Comparison of ENCODE assay signal across 8 mouse cellular contexts in genomic region chr2:178454664-178455516, GRCm38 (mm10). TPM values are rescaled to one million over a fixed set of nuclear protein-coding genes. Genes with fewer than 3 reads are reported as not detected.
DNase-seq lines count a peak whose midpoint lies in the region; ATAC-seq lines count a peak whose summit lies in the region.

No protein-coding gene starts in this region.

- H3K27me3 ChIP-seq in embryonic facial prominence, embryonic 15.5 days: 0 out of 2 replicates have a peak, but pooled peaks cover 3% of the 10 kb centered on the region

- no peaks in the 10 kb centered on the region for H3K9me3 ChIP-seq in embryonic facial prominence, embryonic 15.5 days (replicated peaks)

- DNase-seq in left cerebral cortex, postnatal 4 days: peak; percentile 22
- no peak for DNase-seq in left cerebral cortex, adult 18-20 months (ENCODE audit: low spot score in 2 of 2)
- DNase-seq in kidney, adult 9 months: peak; percentile 21
- DNase-seq in lung, postnatal 4 days: peak; percentile 34 to 39
- DNase-seq in natural killer cell, adult 2 months (ENCODE audit: low spot score in 2 of 2): no peak
- DNase-seq in frontal cortex, postnatal 10 days (ENCODE audit: low spot score in 2 of 2): no peak
- no peak for DNase-seq in thymus, postnatal 36 days

- H3K27ac ChIP-seq in embryonic facial prominence, embryonic 15.5 days (replicated peaks): peak overlapping the region; percentile 78

- H3K9ac ChIP-seq in embryonic facial prominence, embryonic 15.5 days: no peak overlapping the region

- 0 out of 2 replicates have a peak overlapping the region, but pooled peaks have one; percentile 29 for H3K4me2 ChIP-seq in embryonic facial prominence, embryonic 15.5 days (replicated peaks)

- peaks cover 10% of the 10 kb centered on the region for H3K4me1 ChIP-seq in embryonic facial prominence, embryonic 15.5 days

- ATAC-seq in embryonic facial prominence, embryonic 15.5 days (ENCODE audit: insufficient number of reproducible peaks, low FRiP score, low TSS enrichment, low read depth): peak; percentile 82

- intact Hi-C loops in left cerebral cortex, postnatal 4 days (cut with DNase I): no loop called here

- H3K36me3 ChIP-seq in embryonic facial prominence, embryonic 15.5 days: no peaks in the 10 kb centered on the region

- no peak overlapping the region for H3K4me3 ChIP-seq in embryonic facial prominence, embryonic 15.5 days (replicated peaks)

- 14% methylated on average over 17 of the region's 17 CpGs for WGBS in embryonic facial prominence, embryonic 15.5 days

RNA-seq across cellular contexts. Expression of gene Cdh26, which starts 24.6 kb away (rescaled TPM):
- total RNA-seq in left cerebral cortex, postnatal 4 days (2021): under 1 TPM; 0.12 TPM
- total RNA-seq in left cerebral cortex, adult 18-20 months (2021): not detected
- 3.0 and 5.2 TPM in 2 replicates for polyA plus RNA-seq in embryonic facial prominence, embryonic 15.5 days (2015; fragmentation: Nextera tagmentation; extraction: Ambion mirVana)

RNA-seq across cellular contexts. Expression of gene Fam217b, which starts 40.6 kb away (rescaled TPM):
- 10 to 100 TPM; 24.9 to 26.4 TPM for total RNA-seq in left cerebral cortex, postnatal 4 days (2021)
- total RNA-seq in left cerebral cortex, adult 18-20 months (2021): 10 to 100 TPM; 62.9 to 66.0 TPM
- 3.0 and 3.8 TPM in 2 replicates for polyA plus RNA-seq in embryonic facial prominence, embryonic 15.5 days (2015; fragmentation: Nextera tagmentation; extraction: Ambion mirVana)

RNA-seq across cellular contexts. Expression of gene Ppp1r3d, which starts 40.6 kb away (rescaled TPM):
- 1 to 10 TPM; 7.3 to 7.5 TPM for total RNA-seq in left cerebral cortex, postnatal 4 days (2021)
- total RNA-seq in left cerebral cortex, adult 18-20 months (2021): 1 to 10 TPM; 8.1 to 8.2 TPM
- 4.1 and 4.7 TPM in 2 replicates for polyA plus RNA-seq in embryonic facial prominence, embryonic 15.5 days (2015; fragmentation: Nextera tagmentation; extraction: Ambion mirVana)

RNA-seq across cellular contexts. Expression of gene Sycp2, which starts 47.4 kb away (rescaled TPM):
- total RNA-seq in left cerebral cortex, postnatal 4 days (2021): 1 to 10 TPM in 1 of 2 experiments, under 1 TPM in 1; 0.54 to 1.0 TPM
- 1 to 10 TPM; 1.3 to 2.4 TPM for total RNA-seq in left cerebral cortex, adult 18-20 months (2021)
- 0.07 TPM in 1 of 2 replicates, not detected in the other for polyA plus RNA-seq in embryonic facial prominence, embryonic 15.5 days (2015; fragmentation: Nextera tagmentation; extraction: Ambion mirVana)

Comparison
In these comparisons a context has a peak if more than half of its experiments do, and no peak if none do; other contexts are left out.
1. DNase-seq: peak in left cerebral cortex, postnatal 4 days (single experiment), kidney, adult 9 months (single experiment) and lung, postnatal 4 days (2 of 2); none in left cerebral cortex, adult 18-20 months (0 of 2), natural killer cell, adult 2 months (0 of 2), frontal cortex, postnatal 10 days (0 of 2) and thymus, postnatal 36 days (0 of 2).